Mouse (Mus musculus) lung, embryonic 15.5 days (tissue): Measurements from ENCODE around the gene Akap8. TPM values are rescaled to one million over a fixed set of nuclear protein-coding genes. Genes with fewer than 3 reads are reported as not detected.

ENCODE experiments used
- ATAC-seq: fragments of 200-750 bp; cut with Nextera tagmentation; 2 replicates; pipeline ENCODE4 v1.8.0; 2017; ENCODE audit warnings: moderate number of reproducible peaks, borderline replicate concordance; ENCODE audit not compliant: low FRiP score, low TSS enrichment; ENCODE audit errors: extremely low read depth
- H3K27ac ChIP-seq: fragments of 300-500 bp; sonication (generic); 2 replicates; pipeline ENCODE4 v1.5.1; 2015; ENCODE audit warnings: moderate library complexity, mild to moderate bottlenecking, inconsistent platforms
- H3K27me3 ChIP-seq: fragments of 300-500 bp; sonication (generic); 2 replicates; pipeline ENCODE4 v1.6.1; 2015; ENCODE audit warnings: inconsistent platforms
- H3K36me3 ChIP-seq: fragments of 300-500 bp; sonication (generic); 2 replicates; pipeline ENCODE4 v1.6.1; 2015; ENCODE audit warnings: inconsistent platforms
- H3K4me1 ChIP-seq: fragments of 300-500 bp; sonication (generic); 2 replicates; pipeline ENCODE4 v1.6.1; 2015; ENCODE audit warnings: inconsistent platforms
- H3K4me2 ChIP-seq: fragments of 300-500 bp; sonication (generic); 2 replicates; pipeline ENCODE4 v1.6.1; 2015; ENCODE audit warnings: inconsistent platforms, mild to moderate bottlenecking, moderate library complexity
- H3K4me3 ChIP-seq: fragments of 300-500 bp; sonication (generic); 2 replicates; pipeline ENCODE4 v1.5.1; 2015; ENCODE audit warnings: mild to moderate bottlenecking, inconsistent platforms
- H3K9ac ChIP-seq: fragments of 300-500 bp; sonication (generic); 2 replicates; pipeline ENCODE4 v1.6.1; 2015; ENCODE audit warnings: inconsistent platforms
- H3K9me3 ChIP-seq: fragments of 300-500 bp; sonication (generic); 2 replicates; pipeline ENCODE4 v1.6.1; 2016; ENCODE audit warnings: inconsistent platforms
- WGBS: fragments of 180-500 bp; shearing (Covaris S2); methylation state at CpG from one replicate; pipeline ENCODE4 v1.1.7; 2015; 5-methylcytosine and 5-hydroxymethylcytosine counted together
- polyA plus RNA-seq: library from polyadenylated mRNA; unstranded; fragments of >200 nt; fragmentation: Nextera tagmentation; extraction: Ambion mirVana; gene quantifications from 2 replicates; pipeline ENCODE4 v1.2.1, GENCODE M21; 2015

Akap8 gene
- polyA plus RNA-seq, 1 experiment from 2014 or later, result 101 TPM

DNA sequence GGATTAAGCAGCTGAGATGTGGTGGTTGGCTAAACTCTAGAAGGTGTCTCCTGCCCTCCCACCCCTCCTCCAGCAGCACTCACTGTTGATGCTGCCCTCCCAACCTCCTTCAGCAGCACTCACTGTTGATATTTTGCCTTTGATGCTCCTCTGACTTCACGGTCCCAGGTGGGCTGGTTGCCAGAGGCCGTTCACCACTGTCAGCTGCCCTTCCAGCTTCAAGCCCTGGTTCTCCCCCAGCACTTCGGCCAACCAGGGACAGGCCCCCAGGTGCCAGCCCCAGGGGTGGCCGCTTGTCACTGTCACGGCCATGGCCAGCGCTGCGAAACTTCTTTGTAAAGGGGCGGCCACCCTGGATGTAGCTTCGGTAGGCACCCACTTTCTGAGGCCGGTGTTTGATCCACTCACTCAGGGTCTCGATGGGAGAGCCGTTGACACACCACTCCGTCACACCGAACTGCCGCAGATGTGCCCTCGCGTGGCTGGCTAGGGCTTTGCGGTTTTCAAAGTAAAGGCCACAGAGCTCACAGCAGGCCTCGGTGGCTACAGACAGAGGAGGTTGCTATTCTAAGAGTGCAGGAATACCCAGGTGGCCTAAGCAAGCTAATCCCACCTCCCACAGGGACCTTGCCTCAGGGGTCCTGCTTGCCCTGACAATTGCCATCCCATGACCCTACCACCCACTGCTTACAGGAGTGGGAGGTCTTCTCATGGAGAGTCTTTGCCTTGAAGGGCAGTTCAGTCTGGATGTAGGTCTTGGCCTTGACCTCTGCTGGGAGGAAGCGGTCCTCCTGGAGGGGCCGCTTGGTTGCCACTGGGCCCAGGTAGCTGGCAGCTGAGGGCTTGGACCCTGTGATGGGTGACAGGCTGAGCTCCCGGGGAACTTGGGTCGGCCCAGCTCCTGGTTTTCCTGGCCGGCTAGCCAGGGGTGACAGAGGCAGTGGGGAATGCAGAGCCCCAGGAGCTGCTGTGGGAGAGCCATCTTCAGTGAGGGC lies 36.0 kb upstream of the Akap8 start:
- Histone ChIP-seq H3K9ac (no peak overlapping the region), H3K9me3 (no peaks in the 10 kb centered on the region), H3K36me3 (peaks cover 80% of the 10 kb centered on the region), H3K4me2 (no peak overlapping the region), H3K27me3 (no peaks in the 10 kb centered on the region), H3K4me1 (no peaks in the 10 kb centered on the region), H3K27ac (no peak overlapping the region), H3K4me3 (no peak overlapping the region)
- 82% methylated on average over 24 of the region's 24 CpGs for WGBS
- ATAC-seq, result no peak

GRCm38 (mm10) chr17:32356281-32356680 lies 35.2 kb upstream of the Akap8 start:
- WGBS, result 88% methylated on average over 9 of the region's 9 CpGs
- peaks cover 75% of the 10 kb centered on the region for H3K36me3 ChIP-seq
- no peak for ATAC-seq

DNA sequence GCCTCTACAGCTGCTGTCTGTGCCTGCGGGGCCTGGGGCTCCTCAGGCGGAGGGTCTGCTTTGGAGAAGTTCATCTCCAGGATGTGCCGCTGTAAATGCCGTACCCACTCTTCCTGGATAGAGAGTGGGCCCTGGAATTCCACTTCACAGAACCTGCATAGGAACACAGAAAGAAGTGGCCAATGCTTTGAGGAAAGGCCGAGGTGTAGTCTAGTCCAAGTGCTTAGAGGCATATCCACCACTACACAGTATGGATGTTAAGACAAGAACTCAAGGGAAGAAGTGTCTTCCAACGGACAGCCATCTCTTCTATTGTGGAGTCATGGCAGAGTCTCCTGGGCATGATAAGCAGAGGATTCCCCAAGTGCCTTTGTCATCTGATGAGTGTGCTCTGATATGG lies 34.0 kb upstream of the Akap8 start:
- Histone ChIP-seq H3K4me1 (0 out of 2 replicates have a peak, but pooled peaks cover 3% of the 10 kb centered on the region), H3K27me3 (no peaks in the 10 kb centered on the region), H3K9me3 (no peaks in the 10 kb centered on the region), H3K27ac (no peak overlapping the region), H3K4me2 (no peak overlapping the region), H3K4me3 (no peak overlapping the region), H3K9ac (no peak overlapping the region), H3K36me3 (peaks cover 62% of the 10 kb centered on the region)
- 86% methylated on average over 6 of the region's 6 CpGs for WGBS
- ATAC-seq, result no peak

More at GRCm38 (mm10) chr17:32356281-32356680, 35.2 kb upstream of the Akap8 start:
- no peaks in the 10 kb centered on the region for H3K27me3 ChIP-seq
- H3K9me3 ChIP-seq, result no peaks in the 10 kb centered on the region
- H3K4me3 ChIP-seq, result no peak overlapping the region
- H3K27ac ChIP-seq, result no peak overlapping the region
- no peak overlapping the region for H3K4me2 ChIP-seq
- no peak overlapping the region for H3K9ac ChIP-seq
- no peaks in the 10 kb centered on the region for H3K4me1 ChIP-seq

DNA sequence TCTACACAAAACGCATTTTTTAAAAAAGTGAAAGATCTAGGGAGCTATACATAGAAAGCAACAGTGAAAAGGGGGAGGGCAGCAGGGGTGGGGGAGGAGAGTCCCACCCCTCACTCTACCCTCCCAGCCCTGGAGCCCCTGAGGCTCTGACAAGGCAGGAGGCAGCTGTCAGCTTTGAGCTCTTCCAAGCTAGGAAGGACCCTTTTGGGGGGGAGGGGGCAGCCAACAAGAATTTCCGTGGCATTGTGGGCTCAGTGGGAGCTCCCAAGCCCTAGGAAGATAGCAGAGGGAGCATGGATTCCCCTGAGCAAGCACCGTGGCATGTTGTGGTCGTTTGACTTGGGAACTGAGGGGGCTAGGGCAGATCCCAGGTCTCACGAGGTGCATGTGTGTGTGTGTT lies 33.2 kb upstream of the Akap8 start:
- Histone ChIP-seq H3K9me3 (no peaks in the 10 kb centered on the region), H3K36me3 (peaks cover 54% of the 10 kb centered on the region), H3K4me2 (no peak overlapping the region), H3K27me3 (no peaks in the 10 kb centered on the region), H3K4me3 (no peak overlapping the region), H3K9ac (no peak overlapping the region), H3K27ac (no peak overlapping the region), H3K4me1 (peaks cover 10% of the 10 kb centered on the region)
- 63% methylated on average over 5 of the region's 5 CpGs for WGBS
- no peak for ATAC-seq

DNA sequence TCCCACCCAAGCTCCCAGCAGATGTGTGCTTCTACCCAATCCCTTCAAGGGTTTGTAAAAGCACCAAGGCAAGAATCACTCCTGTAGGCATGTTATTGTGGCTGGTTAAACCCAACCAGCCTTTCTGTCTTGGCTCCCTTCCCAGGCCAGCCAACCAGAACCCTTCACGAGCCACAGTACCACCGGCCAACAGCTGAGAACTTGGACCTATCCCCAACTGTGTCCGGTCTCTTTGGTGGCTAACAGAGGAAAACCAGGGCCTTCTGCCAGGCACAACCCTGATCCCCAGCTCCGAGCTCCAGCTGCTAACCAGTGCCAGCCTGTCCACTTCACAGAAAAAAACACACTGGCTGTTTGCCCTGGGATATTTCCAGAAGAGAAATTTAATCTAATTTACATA lies 32.7 kb upstream of the Akap8 start:
- no peak overlapping the region for H3K9ac ChIP-seq
- H3K4me1 ChIP-seq, result peaks cover 14% of the 10 kb centered on the region
- no peak for ATAC-seq
- H3K4me3 ChIP-seq, result no peak overlapping the region
- no peak overlapping the region for H3K4me2 ChIP-seq
- H3K9me3 ChIP-seq, result no peaks in the 10 kb centered on the region
- H3K27ac ChIP-seq, result no peak overlapping the region
- 53% methylated on average over 4 of the region's 4 CpGs for WGBS
- peaks cover 49% of the 10 kb centered on the region for H3K36me3 ChIP-seq
- H3K27me3 ChIP-seq, result no peaks in the 10 kb centered on the region

- Histone ChIP-seq H3K27me3 (no peaks in the 10 kb centered on the region), H3K4me1 (peaks cover 22% of the 10 kb centered on the region), H3K4me3 (no peak overlapping the region), H3K9me3 (no peaks in the 10 kb centered on the region), H3K4me2 (no peak overlapping the region), H3K27ac (no peak overlapping the region), H3K9ac (no peak overlapping the region), H3K36me3 (peaks cover 29% of the 10 kb centered on the region)
- no peak for ATAC-seq
Observed at GRCm38 (mm10) chr17:32351726-32352125, 30.7 kb upstream of the Akap8 start.

DNA sequence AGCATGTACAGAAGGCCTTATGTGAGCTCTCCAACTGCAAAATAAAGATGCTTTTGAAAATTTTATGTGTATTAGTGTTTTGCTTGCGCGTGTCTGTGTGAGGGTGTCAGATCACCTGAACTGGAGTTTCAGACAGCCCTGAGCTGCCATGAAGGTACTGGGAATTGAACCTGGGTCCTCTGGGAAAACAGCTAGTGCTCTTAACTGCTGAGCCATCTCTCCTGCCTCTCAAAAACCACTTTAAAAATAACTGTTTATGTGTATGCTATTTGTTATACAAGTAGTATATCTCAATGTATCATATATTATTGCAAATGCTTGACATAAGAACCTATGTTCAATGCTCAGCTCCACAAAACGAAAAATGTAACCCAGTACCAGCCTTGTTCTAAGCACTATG lies 30.2 kb upstream of the Akap8 start:
- Histone ChIP-seq H3K4me2 (peak overlapping the region; percentile 87), H3K4me1 (peaks cover 22% of the 10 kb centered on the region), H3K36me3 (peaks cover 25% of the 10 kb centered on the region), H3K27ac (no peak overlapping the region), H3K27me3 (no peaks in the 10 kb centered on the region), H3K4me3 (peak overlapping the region; percentile 96), H3K9ac (no peak overlapping the region), H3K9me3 (no peaks in the 10 kb centered on the region)
- 65% methylated on average over 3 of the region's 3 CpGs for WGBS
- no peak for ATAC-seq

DNA sequence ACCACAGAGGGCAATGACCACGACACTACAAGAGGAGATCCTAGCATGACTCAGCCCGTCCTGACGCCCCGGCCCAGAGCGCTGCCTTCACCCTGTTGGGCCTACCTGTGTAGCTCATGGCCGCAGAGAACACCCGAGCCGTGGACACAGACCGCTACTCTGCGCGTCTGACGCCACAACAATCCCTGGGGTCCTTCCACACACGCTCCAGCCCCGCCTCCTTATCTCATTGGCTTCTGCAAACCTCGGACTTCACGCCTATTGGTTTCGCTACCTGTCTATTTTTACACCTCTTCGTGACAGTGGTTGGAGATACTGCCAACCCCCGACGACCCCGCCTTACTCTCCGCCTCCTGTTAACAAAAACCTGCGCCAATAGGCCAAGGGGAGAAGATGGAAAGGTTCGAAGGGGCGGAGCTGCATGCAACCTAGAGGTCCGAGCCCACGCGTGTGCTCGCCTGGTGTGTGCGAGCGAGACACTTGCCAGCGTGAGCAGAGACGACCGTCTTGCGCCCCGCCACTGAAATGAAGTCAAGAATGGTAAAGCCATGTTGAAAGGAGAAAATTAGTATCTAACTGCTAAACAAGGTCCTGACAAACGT lies 29.4 kb upstream of the Akap8 start, which contains the start of gene Akap8l:
Gene Akap8l (minus strand): TSS at position 226 of the 602 bp plus-strand sequence.
- peak within 1 kb of the TSS; percentile 87 for H3K4me2 ChIP-seq
- peaks cover 17% of the 10 kb centered on the region for H3K36me3 ChIP-seq
- peaks cover 22% of the 10 kb centered on the region for H3K4me1 ChIP-seq
- H3K9me3 ChIP-seq, result no peaks in the 10 kb centered on the region
- WGBS, result under 1% methylated on average over 37 of the region's 37 CpGs
- ATAC-seq, result peak; percentile 97
- H3K4me3 ChIP-seq, result peak within 1 kb of the TSS; percentile 96
- peak within 1 kb of the TSS; percentile 83 for H3K9ac ChIP-seq
- H3K27me3 ChIP-seq, result no peaks in the 10 kb centered on the region
- peak within 1 kb of the TSS; percentile 77 for H3K27ac ChIP-seq

DNA sequence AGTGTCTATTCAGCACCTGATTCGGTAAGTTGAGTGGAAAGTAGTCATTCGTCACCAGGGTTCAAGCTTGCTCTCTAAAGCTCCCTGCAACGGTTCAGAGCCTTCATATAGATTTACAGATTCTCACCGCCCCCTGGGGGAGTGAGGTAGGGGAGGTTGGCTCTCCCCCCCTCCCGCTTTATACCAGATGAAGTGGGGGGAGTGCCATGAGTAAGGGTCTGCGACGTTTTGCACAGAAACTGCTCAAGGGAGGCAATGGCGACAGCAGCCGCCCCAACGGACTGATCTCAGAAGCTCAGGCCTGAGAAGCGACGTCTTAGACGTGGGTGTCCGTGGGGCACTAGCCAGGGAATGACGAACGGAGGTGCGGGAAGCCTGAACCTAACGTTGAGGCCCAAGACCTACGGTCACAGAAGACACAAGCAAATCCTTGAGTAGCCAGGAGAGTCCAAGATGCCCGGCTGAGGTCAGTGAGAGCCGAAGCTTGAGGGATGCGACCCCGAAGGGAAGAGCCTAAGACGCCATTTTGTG lies 28.9 kb upstream of the Akap8 start:
- H3K36me3 ChIP-seq, result peaks cover 13% of the 10 kb centered on the region
- peak overlapping the region; percentile 87 for H3K4me2 ChIP-seq
- no peaks in the 10 kb centered on the region for H3K9me3 ChIP-seq
- no peaks in the 10 kb centered on the region for H3K27me3 ChIP-seq
- H3K9ac ChIP-seq, result peak overlapping the region; percentile 83
- peak overlapping the region; percentile 77 for H3K27ac ChIP-seq
- peak overlapping the region; percentile 96 for H3K4me3 ChIP-seq
- WGBS, result 0% methylated on average over 24 of the region's 24 CpGs
- peaks cover 22% of the 10 kb centered on the region for H3K4me1 ChIP-seq
- peak; percentile 17 for ATAC-seq

- Histone ChIP-seq H3K27ac (peak overlapping the region; percentile 77), H3K36me3 (peaks cover 13% of the 10 kb centered on the region; the same call in 1 of the 2 replicates), H3K4me1 (peaks cover 22% of the 10 kb centered on the region), H3K4me2 (peak overlapping the region; percentile 87), H3K27me3 (no peaks in the 10 kb centered on the region), H3K9ac (peak overlapping the region; percentile 83), H3K4me3 (peak overlapping the region; percentile 96), H3K9me3 (no peaks in the 10 kb centered on the region)
- 9% methylated on average over 4 of the region's 4 CpGs for WGBS
- no peak for ATAC-seq
Observed at GRCm38 (mm10) chr17:32349037-32349732, 28.1 kb upstream of the Akap8 start.

DNA sequence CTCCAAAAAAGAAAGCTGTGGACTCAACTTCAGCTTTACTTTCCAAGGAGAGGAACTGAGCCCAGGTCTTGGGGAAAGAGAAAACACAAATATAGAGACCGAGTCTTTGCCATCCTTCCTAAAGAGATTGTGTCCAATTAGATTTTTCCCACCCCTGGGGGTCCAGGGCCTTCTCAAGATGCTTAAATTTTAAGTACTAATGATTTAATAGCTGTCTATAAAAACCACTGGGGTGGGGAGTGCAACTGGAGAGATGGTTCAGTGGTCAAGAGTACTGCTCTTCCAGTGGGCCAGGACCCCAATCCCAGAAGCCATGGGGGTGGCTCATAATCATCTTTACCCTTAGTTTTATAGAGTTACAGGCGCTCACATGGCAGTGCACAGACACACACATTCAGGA lies 27.4 kb upstream of the Akap8 start:
- peak overlapping the region; percentile 87; the same call in 1 of the 2 replicates for H3K4me2 ChIP-seq
- no peak for ATAC-seq
- peaks cover 22% of the 10 kb centered on the region for H3K4me1 ChIP-seq
- peak overlapping the region; percentile 26; the same call in 1 of the 2 replicates for H3K27ac ChIP-seq
- H3K9ac ChIP-seq, result no peak overlapping the region
- peak overlapping the region; percentile 96; the same call in 1 of the 2 replicates for H3K4me3 ChIP-seq
- H3K9me3 ChIP-seq, result no peaks in the 10 kb centered on the region
- no peaks in the 10 kb centered on the region for H3K27me3 ChIP-seq
- WGBS, result 88% methylated on average over 2 of the region's 2 CpGs
- H3K36me3 ChIP-seq, result peaks cover 15% of the 10 kb centered on the region; the same call in 1 of the 2 replicates
